Mouse (Mus musculus) cerebellum, adult 2 months (tissue): ENCODE data around the gene Sox5.

Experiments
- CTCF ChIP-seq: fragments of 200-500 bp; IDR thresholded peaks from 2 replicates; pipeline ENCODE4 v1.5.1; 2011; ENCODE audit warnings: low read depth, mild to moderate bottlenecking, control low read depth, low read length, moderate library complexity, borderline replicate concordance; ENCODE audit not compliant: insufficient read depth
- POLR2A ChIP-seq: fragments of 200-500 bp; IDR thresholded peaks from 2 replicates; pipeline ENCODE4 v1.6.1; 2011; ENCODE audit warnings: low read length, control low read depth, borderline replicate concordance; ENCODE audit not compliant: insufficient read depth

GRCm38 (mm10) chr6:144298641-144299502 is 482.9 kb downstream of the Sox5 start:
- no peak for TF ChIP-seq POLR2A
- no peak for TF ChIP-seq CTCF
